Mouse (Mus musculus) spleen, adult 12 weeks (tissue): ENCODE measurements around the gene Fam69a.
"Not testable (repeated sequence)": the region's sequence is repeated elsewhere in the genome, so short reads cannot be mapped to it uniquely, and the experiment has no call there.

Experiments
- DNase-seq: peaks from one replicate; pipeline ENCODE4 v3.0.0; 2022; ENCODE audit warnings: low spot score

The Fam69a gene

DNA sequence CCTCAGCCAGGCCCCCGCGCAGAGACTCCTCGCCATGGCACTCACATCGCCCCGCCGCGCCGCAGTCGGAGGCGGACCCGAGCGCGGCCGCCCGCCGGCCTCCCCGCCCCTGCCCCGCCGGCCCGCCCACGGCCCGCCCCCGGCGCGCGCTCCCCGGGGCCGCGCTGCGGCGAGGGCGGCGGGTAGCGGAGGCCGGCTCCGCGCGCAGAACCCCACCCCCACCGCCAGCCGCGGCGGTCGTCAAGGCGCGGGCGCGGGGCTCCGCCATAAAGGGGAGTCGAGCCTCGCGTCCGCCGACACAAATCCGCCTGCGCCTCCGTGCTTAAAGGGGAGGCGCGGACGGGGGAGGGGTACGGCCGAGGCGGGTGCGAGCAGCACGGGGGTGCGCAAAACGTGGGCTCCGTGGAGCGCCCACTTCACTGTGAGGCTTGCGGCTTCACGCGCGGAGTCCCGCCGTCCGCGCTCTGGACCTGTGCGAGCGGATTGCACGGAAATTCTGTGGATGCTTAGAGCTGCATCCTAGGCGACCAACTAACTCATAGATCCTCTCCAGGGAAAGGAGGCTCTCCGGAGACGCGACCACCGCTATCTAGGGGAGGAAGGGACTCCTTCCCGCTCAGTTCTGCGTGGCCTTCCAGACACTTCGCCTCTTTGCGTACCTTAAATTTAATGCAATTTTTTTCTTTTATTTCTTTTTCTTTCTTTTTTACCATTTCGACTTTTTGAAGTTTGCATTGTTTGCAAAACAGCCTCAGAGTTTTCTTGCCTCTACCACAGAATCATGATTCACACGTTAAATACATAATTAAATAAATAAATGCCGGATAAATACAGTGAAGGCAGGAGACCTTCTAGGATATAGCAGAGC lies at the start of gene Fam69a:
Gene Fam69a (minus strand): TSS at position 119 of the 868 bp plus-strand sequence.
- DNase-seq, result peak; percentile 71

DNA sequence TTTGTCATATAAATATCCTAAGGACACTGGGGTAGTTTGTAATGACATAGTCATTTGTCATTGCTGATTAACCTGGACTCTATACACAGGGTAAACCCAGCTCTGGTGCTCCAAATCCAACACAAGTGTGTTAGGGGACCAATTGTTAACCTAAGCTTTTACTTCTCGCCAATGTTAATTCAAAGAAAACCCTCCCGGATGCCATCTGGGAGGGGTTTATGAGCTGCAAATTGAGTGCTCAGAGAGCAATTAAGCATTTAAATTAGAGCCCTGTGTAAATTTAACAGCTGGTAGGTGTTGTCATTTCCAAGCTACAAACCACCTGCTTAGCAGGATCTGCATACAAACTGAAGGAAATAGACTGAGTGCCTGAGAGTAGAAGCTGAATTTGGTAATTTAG lies 48.6 kb upstream of the Fam69a start:
- no peak for DNase-seq

DNA sequence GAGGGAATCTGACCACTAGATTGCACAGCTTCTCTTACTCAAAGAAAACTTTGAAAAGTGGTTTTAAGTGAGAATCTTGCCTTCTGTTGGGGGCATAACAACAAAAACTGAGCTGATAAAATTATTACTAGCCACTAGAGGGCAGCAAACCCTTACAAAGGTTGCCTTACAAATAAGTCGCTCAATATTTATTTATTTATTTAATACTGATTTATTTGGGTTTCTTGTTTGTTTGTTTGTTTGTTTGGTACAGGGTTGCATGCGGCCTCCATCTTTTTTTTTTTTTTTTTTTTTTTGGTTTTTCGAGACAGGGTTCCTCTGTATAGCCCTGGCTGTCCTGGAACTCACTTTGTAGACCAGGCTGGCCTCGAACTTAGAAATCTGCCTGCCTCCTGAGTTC lies 47.3 kb upstream of the Fam69a start:
- DNase-seq, result no peak

DNA sequence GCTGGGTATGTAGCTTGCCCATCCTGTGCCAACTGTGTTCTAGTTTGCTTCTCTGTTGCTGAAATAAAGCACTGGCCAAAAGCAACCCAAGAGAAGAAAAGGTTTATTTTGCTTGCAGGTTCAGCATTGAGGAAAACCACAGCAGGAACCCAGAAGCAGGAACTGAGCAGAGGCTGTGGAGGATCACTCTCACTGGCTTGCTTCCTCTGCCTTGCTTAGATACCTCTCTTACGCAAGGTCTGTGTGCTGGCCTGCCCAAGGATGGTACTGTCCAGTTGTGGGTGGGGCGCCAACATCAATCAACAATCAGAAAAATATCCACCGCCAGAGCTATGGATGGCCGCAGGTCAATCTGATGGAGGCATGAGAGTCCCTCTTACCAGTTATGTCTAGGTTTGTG lies 44.4 kb upstream of the Fam69a start:
- DNase-seq, result no peak

DNA sequence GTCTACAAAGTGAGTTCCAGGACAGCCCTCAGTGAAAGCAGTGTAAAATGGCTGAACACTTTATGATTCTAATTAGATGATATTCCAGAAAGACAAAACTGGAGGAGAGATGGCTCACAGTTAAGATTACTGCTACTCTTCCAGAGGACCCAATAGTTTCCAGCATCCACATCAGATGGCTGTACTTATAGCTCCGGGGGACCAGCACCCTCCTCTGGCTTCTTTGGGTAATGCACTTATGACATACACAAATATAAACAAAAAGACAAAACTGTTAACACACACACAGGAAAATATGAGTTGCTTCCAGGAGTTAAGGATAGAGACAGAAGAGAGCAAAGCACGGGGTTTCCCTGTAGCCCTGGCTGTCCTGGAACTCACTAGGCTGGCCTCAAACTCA lies 43.1 kb upstream of the Fam69a start:
- peak; percentile 4 for DNase-seq

DNA sequence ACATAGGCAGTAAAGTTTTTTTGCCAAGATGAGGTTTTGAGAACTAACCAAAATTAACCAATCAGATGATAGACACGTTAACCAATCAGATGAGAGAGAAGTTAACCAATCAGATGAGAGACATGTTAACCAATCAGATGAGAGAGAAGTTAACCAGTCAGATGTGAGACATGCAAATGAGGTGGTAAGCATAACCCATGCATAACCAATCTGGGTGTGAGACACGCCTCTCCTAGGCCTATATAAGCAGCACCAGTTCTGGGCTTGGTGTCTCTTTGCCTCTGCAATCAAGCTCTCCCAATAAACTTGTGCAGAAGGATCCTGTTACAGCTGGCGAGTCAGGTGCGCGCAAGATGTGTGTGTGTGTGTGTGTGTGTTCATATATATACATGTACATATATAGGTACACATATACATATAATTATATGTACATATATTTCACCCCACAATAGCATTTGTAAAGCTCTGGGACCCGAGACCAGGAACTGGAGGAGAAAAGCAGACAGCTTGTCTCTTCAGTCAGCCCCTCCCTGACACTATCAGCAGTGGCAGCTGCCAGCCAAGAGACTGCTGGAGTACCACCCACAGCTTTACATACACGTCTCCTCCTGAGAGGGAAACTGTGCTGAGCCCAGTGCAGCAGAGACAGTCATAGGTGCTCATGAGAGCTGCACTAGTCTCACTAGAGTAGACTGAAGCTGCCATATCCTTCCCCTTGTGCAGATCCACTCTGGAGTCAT lies 42.1 kb upstream of the Fam69a start:
- not testable (repeated sequence) for DNase-seq

DNA sequence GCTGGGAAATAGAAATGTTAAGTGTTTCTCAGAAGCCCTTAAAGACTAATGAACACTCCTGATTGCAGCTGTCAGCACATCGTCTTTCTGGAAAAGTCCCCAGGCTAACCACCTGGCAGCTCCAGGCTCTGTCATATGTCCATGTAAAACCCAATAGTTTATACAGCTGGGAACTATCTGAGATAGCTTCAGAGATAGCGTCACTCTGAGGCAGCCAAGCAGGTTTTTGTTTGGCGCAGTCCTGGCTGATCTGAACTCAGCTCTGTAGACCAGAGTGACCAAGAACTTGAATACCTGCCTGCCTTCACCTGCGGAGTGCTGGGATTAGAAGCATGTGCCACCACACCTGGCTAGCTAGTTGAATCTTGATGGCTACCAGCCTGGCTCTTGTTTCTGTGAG lies 41.3 kb upstream of the Fam69a start:
- no peak for DNase-seq

DNA sequence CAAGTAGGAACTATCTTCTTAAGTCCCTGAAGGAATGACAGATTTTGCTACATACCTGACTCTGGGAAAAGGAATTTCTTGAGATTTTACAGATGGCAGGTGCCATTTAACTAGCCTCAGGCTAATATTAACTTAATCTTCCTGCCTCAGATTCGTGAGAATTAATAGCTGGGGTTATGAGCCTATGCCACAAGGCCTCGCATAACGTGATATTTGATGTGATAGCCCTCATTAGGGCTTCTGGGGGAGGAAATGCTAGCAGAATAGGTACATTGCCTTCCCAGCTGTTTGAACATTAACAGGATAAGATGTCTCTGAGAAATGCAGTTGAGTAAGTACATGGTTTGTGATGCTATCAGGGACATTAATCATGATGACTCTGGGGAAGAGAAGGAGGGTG lies 34.5 kb upstream of the Fam69a start:
- DNase-seq, result no peak

DNA sequence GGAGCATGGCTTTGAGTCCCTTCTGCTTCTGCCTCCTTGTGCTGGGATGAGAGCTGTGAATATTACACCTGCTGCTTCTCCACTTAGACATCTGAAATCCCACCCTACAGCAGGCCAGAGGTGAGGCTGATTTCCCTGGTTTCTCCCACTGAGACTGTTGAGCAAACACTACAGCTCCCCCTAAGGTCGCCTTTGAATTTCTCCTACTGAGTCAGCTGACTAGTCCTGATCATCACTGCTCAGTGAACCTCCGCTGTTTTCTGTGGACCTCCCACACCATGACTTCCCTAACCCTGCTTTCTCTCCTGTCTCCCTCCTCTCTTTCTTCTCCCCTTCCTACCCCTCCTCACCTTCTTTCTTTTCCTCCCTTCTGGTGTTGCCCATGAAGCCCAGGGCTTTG lies 32.5 kb upstream of the Fam69a start:
- no peak for DNase-seq

DNA sequence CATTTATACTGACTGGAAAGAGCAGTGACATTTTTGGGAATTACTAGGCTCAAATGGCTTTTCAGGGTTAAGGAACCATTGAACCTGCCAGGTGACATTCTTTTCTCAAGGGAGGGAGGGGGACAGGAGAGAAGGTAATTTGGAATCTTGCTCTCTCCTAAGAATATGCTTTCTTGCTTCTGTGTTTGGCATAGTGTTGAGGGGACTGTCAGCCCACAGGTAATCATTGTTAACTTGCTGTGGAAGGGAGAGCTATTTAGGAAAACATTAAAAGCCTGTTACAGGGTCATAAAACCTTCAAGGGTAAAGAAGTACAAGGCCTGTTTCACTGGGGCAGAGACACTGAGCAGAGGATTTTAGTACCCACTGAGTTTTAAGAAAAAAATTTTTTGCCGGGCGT lies 30.3 kb upstream of the Fam69a start:
- DNase-seq, result no peak

DNA sequence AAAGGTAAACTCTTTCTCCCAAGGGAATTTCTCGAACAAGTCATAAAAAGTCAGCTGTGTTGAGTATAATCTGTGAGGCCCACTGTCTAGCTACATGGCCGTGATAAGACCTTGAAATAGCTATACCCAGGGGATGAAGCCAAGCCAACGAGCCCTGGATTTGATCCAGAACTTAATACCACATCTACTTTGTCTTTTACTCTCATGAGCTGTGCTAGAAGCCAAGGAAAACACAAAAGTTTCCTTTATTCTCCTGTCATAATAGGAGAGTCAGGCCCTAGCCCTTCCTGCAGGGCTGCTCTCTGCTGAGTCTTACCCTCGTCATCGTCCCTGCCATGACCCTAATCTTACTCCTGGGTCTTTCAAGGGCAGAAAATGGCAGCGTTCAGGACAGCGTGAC lies 28.5 kb upstream of the Fam69a start:
- DNase-seq, result no peak

DNA sequence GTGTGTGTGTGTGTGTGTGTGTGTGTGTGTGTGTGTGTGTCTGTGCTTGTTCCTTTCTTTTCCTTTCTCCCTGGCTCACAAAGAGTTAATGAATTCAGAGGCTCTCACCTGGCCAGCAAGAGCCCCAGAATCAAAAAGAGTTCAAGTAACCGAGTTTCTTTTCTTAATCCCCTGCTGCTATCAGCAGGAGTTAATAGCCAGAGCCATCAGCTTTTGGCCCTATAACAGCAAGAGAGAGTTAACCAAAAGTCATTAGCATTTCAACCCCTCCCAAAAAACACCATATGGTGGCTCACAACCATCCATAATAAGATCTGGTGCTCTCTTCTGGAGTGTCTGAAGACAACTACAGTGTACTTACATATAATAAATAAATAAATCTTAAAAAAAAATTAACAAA lies 27.3 kb upstream of the Fam69a start:
- no peak for DNase-seq

DNA sequence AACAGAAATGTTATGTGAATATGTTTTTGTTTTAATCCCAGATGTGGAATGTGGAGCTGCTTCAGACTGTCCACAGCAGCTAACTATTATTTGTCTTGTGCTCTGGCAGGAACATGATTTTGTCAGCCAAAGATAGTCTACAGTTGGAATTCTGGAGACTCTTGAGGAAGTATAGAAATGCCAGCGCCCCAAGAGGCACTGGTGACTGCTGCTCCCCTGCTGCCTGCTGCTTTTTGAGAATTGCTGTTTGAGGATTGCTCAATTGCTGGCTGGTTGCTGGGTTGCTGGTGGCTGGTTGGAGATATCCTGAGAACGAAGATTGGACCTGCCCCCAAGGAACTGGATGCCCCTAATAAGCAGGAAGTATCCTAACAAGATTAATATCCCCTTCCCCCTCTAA lies 22.8 kb upstream of the Fam69a start:
- no peak for DNase-seq

DNA sequence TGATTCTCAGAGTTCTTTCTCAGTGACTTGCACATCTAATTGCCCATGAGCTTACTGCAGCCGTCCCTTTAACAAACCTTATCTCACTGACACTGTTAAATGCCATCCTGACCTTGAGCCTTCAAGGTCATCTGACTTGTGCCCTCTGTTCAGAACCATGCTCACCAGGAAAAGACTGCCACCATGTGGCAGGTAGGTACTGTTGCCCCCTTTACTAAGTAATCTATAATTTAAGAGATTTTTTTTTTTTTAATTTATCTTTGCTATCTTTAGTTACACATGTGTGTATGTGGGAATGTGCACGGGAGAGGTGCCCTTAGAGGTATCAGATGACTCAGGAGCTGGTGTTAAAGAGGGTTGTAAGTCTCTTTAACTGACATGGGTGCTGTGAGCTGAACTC lies 18.2 kb upstream of the Fam69a start:
- no peak for DNase-seq

DNA sequence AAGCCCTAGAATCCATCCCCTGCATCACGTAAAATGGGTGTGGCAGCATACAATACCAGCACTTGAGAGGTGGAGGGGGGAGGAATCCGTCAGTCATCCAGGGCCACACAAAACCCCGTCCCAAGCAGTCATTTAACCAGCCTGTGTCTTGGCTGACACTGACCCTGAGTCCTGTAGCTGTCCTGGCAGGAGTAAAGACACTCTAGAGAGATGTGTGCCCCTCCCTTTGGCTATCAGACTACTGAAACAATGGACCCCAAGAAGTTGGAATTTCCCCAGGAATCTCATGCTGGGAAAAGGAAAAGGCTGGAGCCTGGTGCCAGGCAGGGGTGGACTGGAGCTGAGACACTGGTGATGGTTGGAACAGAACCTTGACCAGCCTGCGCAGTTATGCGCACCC lies 15.8 kb upstream of the Fam69a start:
- no peak for DNase-seq

DNA sequence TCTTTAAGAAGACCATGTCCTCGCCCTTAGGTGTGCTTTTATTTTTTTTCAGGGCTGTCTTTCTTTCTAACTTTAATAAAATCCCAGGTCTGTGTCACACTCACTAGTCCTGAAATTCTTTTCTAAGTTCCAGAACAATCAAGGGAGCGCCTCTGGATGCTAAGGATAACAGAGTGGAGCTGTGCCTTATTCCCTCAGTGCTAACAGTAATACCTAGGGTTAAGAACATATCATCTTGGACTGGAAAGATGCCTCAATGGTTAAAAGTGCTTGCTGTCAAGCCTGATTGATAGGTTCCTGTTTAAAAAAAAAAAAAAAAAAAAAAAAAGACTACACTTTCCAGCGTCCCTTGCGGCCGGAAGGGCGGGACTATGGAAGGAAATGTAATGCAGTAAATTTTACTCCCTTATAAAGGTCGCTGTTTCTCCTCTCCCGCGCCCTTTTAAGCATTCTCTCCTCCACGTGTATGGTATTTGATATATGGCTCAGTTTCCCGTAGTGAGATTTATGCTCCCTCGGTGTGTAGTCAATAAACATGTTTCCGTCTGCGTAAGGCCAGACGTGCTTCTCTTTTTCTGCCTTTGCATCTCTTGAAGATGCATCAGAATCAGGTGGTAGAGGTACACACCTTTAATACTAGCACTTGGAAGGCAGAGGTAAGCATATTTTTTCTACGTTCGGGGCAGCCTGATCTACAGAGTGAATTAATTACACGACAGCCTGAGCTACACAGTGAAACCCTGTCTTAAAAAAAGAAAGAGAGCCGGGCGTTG lies 14.1 kb upstream of the Fam69a start:
- peak; percentile 44 for DNase-seq

DNA sequence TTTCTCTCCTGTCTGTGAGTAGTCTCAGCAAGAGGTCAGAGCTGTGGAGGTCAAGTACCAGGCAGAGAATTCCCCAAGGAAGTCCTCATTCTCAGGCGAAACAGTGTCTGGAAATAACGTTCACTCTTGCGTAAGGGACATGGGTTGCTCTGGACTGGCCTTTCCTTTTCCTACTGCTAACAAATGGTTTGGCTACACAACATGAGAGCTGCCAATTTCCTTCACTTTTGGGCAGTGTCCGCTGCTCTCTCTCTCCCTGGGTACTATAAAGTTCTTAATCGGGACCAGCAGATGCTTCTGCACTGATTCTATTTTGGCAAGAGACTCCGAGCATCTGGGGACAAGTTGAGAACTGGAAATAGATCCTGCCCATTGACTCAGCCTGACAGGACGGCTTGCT lies 10.8 kb upstream of the Fam69a start:
- no peak for DNase-seq

DNA sequence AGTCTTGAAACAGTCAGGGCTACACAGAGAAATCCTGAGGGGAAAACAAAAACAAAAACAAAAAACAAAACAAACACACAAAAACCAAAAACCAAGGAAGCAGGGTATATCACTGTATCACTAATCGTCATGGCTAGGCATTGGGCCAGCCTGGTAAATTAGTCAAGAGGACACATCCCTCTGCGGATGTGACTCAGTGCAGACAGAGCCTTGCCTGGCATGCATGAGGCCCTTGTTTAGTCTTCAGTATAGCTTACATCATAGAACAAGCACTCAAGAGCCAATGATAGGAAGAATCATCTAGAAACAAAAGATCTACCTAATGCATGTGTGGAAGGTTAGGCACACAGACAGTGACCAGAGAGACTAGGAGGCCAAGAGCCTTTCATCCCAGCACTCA lies 9.1 kb upstream of the Fam69a start:
- no peak for DNase-seq

DNA sequence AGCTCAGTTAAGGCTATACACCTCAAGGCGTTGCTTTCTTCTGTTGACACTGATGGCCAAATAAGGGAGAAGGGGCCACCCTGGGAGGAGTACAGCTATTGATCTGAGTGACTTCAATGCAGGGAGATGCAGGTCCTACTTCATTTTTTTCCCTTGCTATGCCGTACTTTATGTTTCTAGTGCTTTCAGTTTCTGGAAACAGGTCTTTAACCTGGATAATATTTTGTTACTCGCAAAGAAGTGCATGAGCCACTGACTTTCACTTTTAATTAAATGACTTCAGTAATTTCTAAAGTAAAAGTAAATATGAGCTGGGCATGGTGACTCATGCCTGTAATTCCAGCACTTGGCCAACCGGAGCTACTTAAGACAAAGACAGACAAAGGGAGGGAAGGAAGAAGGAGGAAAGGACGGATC lies 958 bp upstream of the Fam69a start:
- peak; percentile 26 for DNase-seq

DNA sequence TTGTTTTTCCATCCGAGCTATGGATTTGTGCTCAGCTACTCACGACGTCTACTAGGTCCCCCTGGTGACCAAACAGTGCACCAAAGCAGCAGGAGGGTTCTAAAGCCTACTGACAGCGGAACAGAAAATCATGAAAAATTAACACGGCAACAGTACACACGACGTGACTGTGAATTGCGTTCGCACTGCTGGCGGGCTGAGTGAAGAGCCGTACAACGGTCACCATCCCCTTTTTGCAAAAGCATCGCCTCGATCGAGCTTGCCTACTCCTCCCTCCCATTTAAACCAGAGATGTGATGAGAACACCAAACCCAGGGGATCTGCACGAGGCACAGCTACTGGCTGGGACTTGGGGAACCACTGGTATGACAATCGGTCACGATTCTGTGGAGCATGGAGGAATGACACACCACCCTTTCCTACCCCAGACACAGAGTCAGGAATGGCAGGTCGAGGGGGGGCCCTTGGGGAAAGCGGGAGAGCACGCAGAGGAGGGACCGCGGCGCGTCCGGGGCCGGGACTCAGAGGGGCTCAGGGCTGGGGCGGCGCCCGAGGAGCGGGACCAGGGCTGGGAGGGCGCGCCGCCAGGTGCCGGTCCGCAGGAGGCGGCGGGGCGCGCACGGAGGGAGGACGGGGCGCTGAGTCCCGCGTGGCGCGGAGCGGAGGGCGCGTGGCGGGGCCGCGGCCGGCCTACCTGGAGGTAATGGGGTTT lies 474 bp downstream of the Fam69a start:
- peak; percentile 73 for DNase-seq

DNA sequence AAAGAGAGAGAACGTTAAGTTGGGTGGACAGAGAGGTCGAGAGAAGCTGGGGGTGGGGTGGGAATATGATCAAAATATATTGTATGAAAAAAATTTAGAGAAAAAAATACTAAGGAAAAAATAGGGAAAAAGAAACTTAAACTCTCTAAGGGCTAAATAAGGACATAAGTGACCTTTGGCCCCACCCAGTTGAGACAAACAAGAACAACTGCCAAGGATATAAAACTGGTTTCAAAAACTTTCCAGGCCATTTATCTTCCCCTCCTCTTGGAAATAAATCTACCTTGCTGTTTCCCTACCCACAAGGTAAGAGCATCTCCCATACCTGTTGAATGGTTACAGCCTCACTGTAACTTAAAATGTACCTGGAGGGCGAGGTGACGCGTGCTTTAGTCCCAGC lies 2.9 kb downstream of the Fam69a start:
- DNase-seq, result no peak

DNA sequence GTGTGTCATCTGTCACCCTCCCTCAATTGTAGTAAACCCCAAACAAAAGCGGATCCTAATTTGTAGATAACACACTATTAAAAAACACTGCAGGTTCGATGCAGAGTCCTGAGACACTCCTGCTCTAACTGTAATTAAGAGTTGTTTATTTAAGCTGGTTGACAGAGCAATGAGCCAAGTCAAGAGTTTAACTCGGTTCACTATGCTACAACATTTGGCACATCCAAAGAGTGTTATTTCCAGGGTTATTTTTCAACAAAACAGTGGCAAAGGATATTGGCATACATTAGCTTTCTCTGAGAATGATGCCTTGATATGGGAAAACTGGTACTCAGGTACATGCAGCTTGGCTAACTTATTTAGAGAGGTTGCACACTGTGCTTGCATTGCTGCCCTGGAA lies 4.9 kb downstream of the Fam69a start:
- no peak for DNase-seq
